Mouse (Mus musculus): ENCODE data around the gene Tead2.

GRCm38 (mm10) chr7:45191161-45191560 lies 24.4 kb upstream of the Tead2 start:
- TF ChIP-seq CEBPB (IDR thresholded peaks at IDR 0.05; ENCODE audit: low read depth) (no peak), CTCF (IDR thresholded peaks at IDR 0.05; ENCODE audit: control insufficient read depth, insufficient read depth, insufficient read length) (no peak), FOSL1 (IDR thresholded peaks at IDR 0.05; ENCODE audit: insufficient read depth, low read length, poor library complexity, severe bottlenecking) (no peak), MYOG (IDR thresholded peaks at IDR 0.05; ENCODE audit: control insufficient read depth, extremely low read depth, insufficient read length) (no peak), USF1 (IDR thresholded peaks at IDR 0.05; ENCODE audit: low read depth) (no peak), MAX (IDR thresholded peaks at IDR 0.05) (no peak), MYOD1 (IDR thresholded peaks at IDR 0.05; ENCODE audit: control insufficient read depth, insufficient read length, low read depth) (peak; percentile 82)
